Mouse (Mus musculus): Measurements from ENCODE around the gene Rapgef2. TPM values are rescaled to one million over a fixed set of nuclear protein-coding genes. Genes with fewer than 3 reads are reported as not detected.

Rapgef2 gene
- polyA plus RNA-seq, 1 experiment = 24.0 TPM

DNA sequence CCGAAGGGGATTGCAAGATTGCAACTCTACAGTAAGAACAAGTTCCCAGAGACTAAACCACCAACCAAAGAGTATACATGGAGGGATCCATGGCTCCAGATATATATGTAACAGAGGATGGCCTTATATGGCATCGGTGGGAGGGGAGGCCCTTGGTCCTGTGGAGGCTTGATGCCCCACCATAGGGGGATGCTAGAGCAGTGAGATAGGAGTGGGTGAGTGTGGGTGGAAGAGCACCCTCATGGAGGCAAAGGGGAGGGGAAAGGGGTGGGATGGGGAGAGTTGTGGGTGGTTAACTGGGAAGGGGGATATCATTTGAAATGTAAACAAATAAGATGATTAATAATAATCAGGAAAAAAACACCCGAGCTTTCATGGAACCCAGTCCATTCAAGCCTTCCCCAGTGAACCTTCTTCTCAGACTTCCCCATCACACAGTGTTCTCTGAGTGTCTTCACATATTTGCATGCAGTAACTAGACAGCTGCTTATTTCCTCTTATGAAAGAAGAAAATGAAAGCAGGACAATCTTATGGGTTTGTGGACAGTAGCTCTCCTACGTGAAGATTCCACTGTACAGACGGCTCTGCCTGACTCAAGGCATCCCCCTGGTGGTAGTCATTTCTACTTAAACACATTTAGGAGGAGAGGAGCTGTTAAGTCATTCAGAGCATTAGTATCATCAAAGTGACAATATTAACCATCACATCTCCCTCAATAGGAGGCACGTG lies 89.4 kb downstream of the Rapgef2 start:
- DNase-seq (ENCODE audit: low read depth) = peak; percentile 91
- TF ChIP-seq POLR2A (IDR thresholded peaks at IDR 0.05; ENCODE audit: borderline replicate concordance, extremely low read depth, insufficient read depth, insufficient read length, poor library complexity, severe bottlenecking) (no peak), CTCF (IDR thresholded peaks at IDR 0.05; ENCODE audit: borderline replicate concordance, extremely low read depth, insufficient read depth, insufficient read length) (peak; percentile 78; the same call in 1 of the 2 replicates)

DNA sequence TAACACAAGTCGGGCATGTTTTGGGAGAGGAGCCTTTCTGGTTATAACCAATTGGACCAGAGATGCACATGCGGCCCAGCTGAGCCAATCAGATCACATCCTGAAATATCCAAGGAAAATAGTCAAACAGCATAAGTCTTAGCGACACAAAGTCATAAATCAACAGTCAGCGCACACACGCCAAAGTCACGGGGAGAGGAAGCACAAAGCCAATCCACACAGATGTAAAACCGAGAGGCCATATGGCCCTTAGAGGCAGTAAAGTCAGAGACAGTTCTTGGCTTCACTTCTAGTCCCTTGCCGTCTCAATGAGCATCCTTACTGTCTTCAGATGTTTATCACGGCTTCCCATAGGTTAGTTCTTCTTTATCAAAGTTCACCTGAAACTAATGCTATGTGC lies 91.0 kb downstream of the Rapgef2 start:
- TF ChIP-seq CTCF (IDR thresholded peaks at IDR 0.05; ENCODE audit: borderline replicate concordance, extremely low read depth, insufficient read depth, insufficient read length) (no peak), POLR2A (IDR thresholded peaks at IDR 0.05; ENCODE audit: borderline replicate concordance, extremely low read depth, insufficient read depth, insufficient read length, poor library complexity, severe bottlenecking) (no peak)
- peak; percentile 47 for DNase-seq (ENCODE audit: low read depth)

DNA sequence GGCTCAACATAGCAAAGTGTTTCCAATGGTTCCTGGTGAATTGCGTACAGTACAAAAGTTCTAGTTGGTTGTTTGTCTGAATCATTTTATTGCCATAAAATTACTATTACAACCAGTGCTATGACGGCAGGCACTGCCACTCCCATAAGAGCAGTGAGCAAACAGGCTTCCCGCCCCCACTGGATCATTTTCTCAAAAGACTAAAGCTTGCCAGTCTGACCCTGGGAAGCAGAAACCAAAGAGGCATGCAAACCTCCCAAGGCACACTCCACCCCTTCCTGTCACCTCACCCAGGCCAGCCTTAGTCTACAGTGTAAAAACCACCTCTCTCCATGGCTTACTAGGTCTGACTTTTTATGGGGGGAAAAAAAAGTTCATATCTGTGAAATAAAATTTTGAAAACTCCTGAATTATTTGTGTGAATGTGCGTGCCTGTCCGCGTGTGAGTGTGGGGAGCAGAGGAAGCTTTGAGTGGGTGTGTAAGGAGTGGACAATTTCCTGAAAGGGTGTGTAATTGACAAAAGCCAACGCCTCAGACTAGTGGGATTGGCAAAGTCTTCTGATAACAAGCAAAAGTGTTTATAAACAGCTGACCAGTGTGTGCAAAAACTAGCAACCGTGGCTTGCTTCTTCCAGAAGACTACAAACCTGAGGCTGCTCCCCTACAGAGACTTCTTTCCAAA lies 92.1 kb downstream of the Rapgef2 start:
- no peak for DNase-seq (ENCODE audit: low read depth)
- no peak for TF ChIP-seq CTCF (IDR thresholded peaks at IDR 0.05; ENCODE audit: borderline replicate concordance, extremely low read depth, insufficient read depth, insufficient read length)
- TF ChIP-seq POLR2A (IDR thresholded peaks at IDR 0.05; ENCODE audit: borderline replicate concordance, extremely low read depth, insufficient read depth, insufficient read length, poor library complexity, severe bottlenecking) = no peak

DNA sequence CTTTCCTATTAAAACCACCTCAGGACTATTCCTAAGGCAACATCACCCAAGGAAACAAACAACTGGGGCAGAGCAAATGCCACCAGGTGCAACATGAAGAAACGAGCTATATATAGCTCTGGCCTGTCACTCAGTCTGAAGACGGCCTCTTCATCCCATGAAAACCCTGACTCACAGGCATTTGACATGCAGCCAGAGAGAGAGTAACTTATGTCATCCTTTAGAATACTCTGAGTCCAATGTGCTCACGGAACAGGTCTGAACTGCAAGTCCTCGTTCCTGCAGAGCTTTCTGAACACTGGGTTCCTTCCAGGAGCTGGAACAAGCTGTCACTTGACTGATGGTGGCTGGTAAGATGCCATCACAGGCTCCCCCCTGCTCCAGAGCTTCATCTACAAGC lies 93.3 kb downstream of the Rapgef2 start:
- DNase-seq (ENCODE audit: low read depth) = peak; percentile 53
- no peak for TF ChIP-seq POLR2A (IDR thresholded peaks at IDR 0.05; ENCODE audit: borderline replicate concordance, extremely low read depth, insufficient read depth, insufficient read length, poor library complexity, severe bottlenecking)
- no peak for TF ChIP-seq CTCF (IDR thresholded peaks at IDR 0.05; ENCODE audit: borderline replicate concordance, extremely low read depth, insufficient read depth, insufficient read length)

DNA sequence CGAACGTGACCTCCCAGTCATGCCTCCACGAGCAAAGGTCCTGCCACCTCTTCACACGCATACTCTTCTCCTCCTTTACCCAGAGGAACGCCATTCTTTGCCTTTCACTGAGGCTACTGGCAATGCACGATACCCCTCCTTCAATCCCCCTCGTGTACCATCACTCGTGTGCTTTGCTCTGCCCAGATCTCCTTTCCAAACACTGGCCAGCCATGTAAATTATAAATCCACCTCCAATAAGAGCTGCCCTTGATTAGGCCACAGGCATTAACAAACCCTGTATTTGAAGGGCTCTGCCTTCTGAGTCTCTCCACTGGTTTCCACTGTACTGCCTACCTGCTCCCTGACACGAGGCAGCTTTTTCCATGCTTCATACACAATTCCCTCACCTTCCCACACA lies 94.3 kb downstream of the Rapgef2 start:
- no peak for DNase-seq (ENCODE audit: low read depth)
- TF ChIP-seq POLR2A (IDR thresholded peaks at IDR 0.05; ENCODE audit: borderline replicate concordance, extremely low read depth, insufficient read depth, insufficient read length, poor library complexity, severe bottlenecking) (no peak), CTCF (IDR thresholded peaks at IDR 0.05; ENCODE audit: borderline replicate concordance, extremely low read depth, insufficient read depth, insufficient read length) (no peak)

DNA sequence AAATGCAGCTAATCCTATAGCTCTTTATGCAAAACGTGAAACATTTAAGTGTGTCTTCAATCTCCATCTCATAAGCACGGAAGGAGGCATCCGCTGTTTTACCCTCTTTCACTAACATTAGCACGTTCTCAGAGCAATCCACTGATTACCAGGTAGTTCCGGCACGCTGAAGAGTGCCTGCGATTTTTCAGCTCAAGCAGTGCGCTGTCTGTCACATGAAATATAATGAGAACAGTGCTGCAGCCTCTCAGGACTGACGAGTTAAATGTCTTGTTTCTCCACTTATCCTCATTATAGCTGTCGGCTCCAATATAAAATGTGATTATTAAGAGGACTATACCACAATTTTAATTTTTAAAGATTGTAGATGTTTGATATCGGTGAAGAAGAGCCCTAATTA lies 94.8 kb downstream of the Rapgef2 start:
- TF ChIP-seq CTCF (IDR thresholded peaks at IDR 0.05; ENCODE audit: borderline replicate concordance, extremely low read depth, insufficient read depth, insufficient read length) (no peak), POLR2A (IDR thresholded peaks at IDR 0.05; ENCODE audit: borderline replicate concordance, extremely low read depth, insufficient read depth, insufficient read length, poor library complexity, severe bottlenecking) (no peak)
- peak; percentile 66 for DNase-seq (ENCODE audit: low read depth)

DNA sequence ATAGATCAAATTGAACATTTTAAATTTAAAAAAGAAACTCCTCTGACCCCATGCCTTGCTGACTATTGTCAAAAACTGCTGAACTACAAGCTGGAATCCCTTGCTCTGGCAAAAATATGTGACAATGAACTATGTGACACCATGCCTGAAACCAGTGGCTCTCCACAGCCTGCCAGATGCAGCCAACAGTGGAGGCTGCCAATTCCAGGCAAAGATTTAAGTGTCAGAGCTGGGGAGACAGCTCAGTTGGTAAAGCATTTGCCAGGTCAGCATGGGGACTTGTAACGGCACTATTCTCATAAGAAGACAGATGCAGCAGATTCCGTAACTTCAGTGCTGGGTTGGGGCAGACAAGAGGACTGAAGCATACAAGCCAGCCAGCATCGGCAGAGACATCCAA lies 95.9 kb downstream of the Rapgef2 start:
- TF ChIP-seq CTCF (IDR thresholded peaks at IDR 0.05; ENCODE audit: borderline replicate concordance, extremely low read depth, insufficient read depth, insufficient read length) (no peak), POLR2A (IDR thresholded peaks at IDR 0.05; ENCODE audit: borderline replicate concordance, extremely low read depth, insufficient read depth, insufficient read length, poor library complexity, severe bottlenecking) (no peak)
- DNase-seq (ENCODE audit: low read depth) = no peak

DNA sequence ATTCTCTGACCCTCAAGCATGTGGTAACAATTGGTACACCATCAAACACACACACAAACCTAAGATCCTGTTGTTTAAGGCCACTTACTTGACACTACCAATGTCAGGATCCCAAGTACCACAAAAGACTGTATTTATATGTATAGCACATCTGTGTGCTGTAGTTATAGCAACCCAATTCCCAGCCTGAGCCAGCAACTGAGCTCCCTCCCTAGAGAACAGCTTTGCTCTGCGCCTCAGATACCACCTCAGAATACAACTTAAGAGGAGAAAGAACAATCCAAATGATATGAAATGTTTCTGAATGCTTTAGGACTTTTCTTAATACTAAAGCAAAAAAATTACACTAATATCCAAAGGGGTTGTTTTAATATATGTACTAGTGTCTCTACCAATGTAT lies 98.4 kb downstream of the Rapgef2 start:
- DNase-seq (ENCODE audit: low read depth) = no peak
- TF ChIP-seq POLR2A (IDR thresholded peaks at IDR 0.05; ENCODE audit: borderline replicate concordance, extremely low read depth, insufficient read depth, insufficient read length, poor library complexity, severe bottlenecking) (no peak), CTCF (IDR thresholded peaks at IDR 0.05; ENCODE audit: borderline replicate concordance, extremely low read depth, insufficient read depth, insufficient read length) (no peak)

DNA sequence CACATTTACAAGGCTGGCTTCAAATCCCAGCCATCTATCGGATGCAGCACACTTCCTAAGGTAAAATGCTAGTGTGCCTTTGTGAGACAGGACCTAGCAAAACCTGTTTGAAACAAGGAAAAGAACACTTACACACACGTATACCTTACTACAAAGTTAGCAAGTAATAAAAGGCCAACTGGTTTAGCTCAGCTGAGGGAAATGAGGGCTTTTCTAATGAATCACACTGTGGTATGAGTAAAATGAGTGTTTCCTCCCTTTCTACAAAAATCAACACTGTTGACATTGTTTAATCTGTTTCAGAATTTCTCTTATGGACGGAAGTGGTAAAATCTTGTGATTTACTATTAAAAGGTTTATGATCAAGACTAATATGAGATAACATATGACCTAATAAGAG lies 104.0 kb downstream of the Rapgef2 start:
- TF ChIP-seq CTCF (IDR thresholded peaks at IDR 0.05; ENCODE audit: borderline replicate concordance, extremely low read depth, insufficient read depth, insufficient read length) (no peak), POLR2A (IDR thresholded peaks at IDR 0.05; ENCODE audit: borderline replicate concordance, extremely low read depth, insufficient read depth, insufficient read length, poor library complexity, severe bottlenecking) (no peak)
- no peak for DNase-seq (ENCODE audit: low read depth)

DNA sequence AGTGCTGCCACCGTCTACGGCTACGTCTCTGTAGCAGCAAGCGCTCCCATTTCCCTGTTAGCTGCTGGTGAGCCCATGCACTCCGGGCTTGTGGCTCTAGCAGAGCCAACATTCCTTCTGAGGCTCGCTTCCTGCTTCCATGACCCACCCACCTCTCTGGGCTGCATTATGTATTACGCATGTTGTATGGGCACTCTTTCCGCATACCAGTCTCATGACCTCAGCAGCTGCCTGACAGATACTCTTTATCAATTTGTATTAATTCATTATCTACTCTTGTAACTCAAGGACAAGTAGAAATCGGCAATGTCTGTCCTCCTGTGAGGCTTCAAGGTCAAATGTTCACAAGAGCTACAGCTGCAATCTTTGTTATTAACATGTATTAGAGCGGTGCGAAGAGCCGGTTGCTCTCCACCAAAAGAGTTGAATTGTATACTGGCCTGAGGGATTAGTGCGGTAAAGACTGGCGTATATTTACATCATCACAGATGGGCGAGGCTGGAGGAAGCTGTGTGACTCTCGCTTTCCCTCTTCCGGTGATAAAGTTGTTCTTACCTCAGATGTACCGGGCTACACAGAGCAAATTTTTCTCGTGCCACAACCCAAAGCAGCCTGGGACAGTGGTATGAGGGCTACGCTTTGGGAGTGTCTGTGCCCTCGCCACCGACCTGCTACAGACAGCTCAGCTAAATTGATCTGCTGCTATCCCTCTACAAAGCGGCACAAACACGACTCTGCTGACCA lies 104.9 kb downstream of the Rapgef2 start:
- DNase-seq (ENCODE audit: low read depth) = peak; percentile 47
- TF ChIP-seq POLR2A (IDR thresholded peaks at IDR 0.05; ENCODE audit: borderline replicate concordance, extremely low read depth, insufficient read depth, insufficient read length, poor library complexity, severe bottlenecking) (no peak), CTCF (IDR thresholded peaks at IDR 0.05; ENCODE audit: borderline replicate concordance, extremely low read depth, insufficient read depth, insufficient read length) (no peak)

DNA sequence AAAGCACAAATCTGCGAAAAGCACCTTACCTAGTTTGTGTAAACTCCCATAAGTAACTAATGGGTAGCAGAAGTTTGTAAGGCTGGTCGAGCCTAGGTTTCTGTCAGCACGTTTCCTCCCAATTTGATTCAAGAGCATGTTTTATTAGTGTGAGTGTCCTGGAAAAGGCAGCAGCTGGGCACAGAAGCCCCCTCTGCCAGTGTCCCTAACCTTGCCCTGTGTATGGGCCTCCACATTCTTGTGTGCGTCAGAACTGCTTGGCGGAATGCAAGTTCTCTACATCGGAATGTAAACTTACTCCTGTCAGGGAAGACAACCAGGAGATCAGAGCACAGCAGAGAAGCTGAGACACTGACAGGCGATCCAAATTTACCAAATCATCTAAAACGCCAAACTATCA lies 106.2 kb downstream of the Rapgef2 start:
- DNase-seq (ENCODE audit: low read depth) = no peak
- TF ChIP-seq CTCF (IDR thresholded peaks at IDR 0.05; ENCODE audit: borderline replicate concordance, extremely low read depth, insufficient read depth, insufficient read length) = no peak
- TF ChIP-seq POLR2A (IDR thresholded peaks at IDR 0.05; ENCODE audit: borderline replicate concordance, extremely low read depth, insufficient read depth, insufficient read length, poor library complexity, severe bottlenecking) = no peak

All from brain, embryonic 14.5 days (tissue).